Mouse (Mus musculus) v-Abl transformed pro-B cells (cell line): Measurements from ENCODE around the gene Nthl1.

Experiments used
- in situ Hi-C, 2 experiments: fragments of 400-800 bp; cut with MboI; formaldehyde crosslinking; loops; one replicate each; pipeline ENCODE4 v1.15.1; 2025; ENCODE audit not compliant: unreplicated experiment in 2 of 2

The Nthl1 gene

GRCm38 (mm10) chr17:24625472-24625871 is 7.0 kb upstream of the Nthl1 start:
- in situ Hi-C loops: no loop called here

- in situ Hi-C loops: no loop called here
These were observed 3.8 kb upstream of the Nthl1 start for GRCm38 (mm10) chr17:24628646-24629045.

- in situ Hi-C loops: no loop called here
These were observed 2.4 kb upstream of the Nthl1 start for GRCm38 (mm10) chr17:24630072-24630471.

GRCm38 (mm10) chr17:24632813-24633449 is 451 bp downstream of the Nthl1 start:
- in situ Hi-C loops: no loop called here

- in situ Hi-C loops: no loop called here
These were observed 1.4 kb downstream of the Nthl1 start for GRCm38 (mm10) chr17:24633831-24634230.

- in situ Hi-C loops: no loop called here
These were observed 2.5 kb downstream of the Nthl1 start for GRCm38 (mm10) chr17:24635024-24635423.

- in situ Hi-C loops: no loop called here
These were observed 3.2 kb downstream of the Nthl1 start for GRCm38 (mm10) chr17:24635694-24636093.

GRCm38 (mm10) chr17:24636781-24637481 is 4.5 kb downstream of the Nthl1 start:
- in situ Hi-C loops: no loop called here

- in situ Hi-C loops: no loop called here
These were observed 5.7 kb downstream of the Nthl1 start for GRCm38 (mm10) chr17:24638214-24638613.

- in situ Hi-C loops: no loop called here
These were observed 6.4 kb downstream of the Nthl1 start for GRCm38 (mm10) chr17:24638840-24639239.

GRCm38 (mm10) chr17:24639571-24639988 is 7.1 kb downstream of the Nthl1 start:
- in situ Hi-C loops: no loop called here

- in situ Hi-C loops: no loop called here
These were observed 7.6 kb downstream of the Nthl1 start for GRCm38 (mm10) chr17:24640119-24640518.

GRCm38 (mm10) chr17:24640581-24640980 is 8.1 kb downstream of the Nthl1 start:
- in situ Hi-C loops: no loop called here

- in situ Hi-C loops: no loop called here
These were observed 9.5 kb downstream of the Nthl1 start for GRCm38 (mm10) chr17:24641944-24642343.

- in situ Hi-C loops: no loop called here
These were observed 10.4 kb downstream of the Nthl1 start for GRCm38 (mm10) chr17:24642791-24643343.

- in situ Hi-C loops: no loop called here
These were observed 11.7 kb downstream of the Nthl1 start for GRCm38 (mm10) chr17:24644030-24644715.

- in situ Hi-C loops: no loop called here
These were observed 12.6 kb downstream of the Nthl1 start for GRCm38 (mm10) chr17:24644875-24645721.

GRCm38 (mm10) chr17:24645916-24646315 is 13.4 kb downstream of the Nthl1 start:
- in situ Hi-C loops: no loop called here

- in situ Hi-C loops: no loop called here
These were observed 13.9 kb downstream of the Nthl1 start for GRCm38 (mm10) chr17:24646381-24646780.

- in situ Hi-C loops: no loop called here
These were observed 15.0 kb downstream of the Nthl1 start for GRCm38 (mm10) chr17:24647493-24647892.
